Mouse (Mus musculus): ENCODE measurements around the gene Prkacb. TPM values are rescaled to one million over a fixed set of nuclear protein-coding genes. Genes with fewer than 3 reads are reported as not detected.

Gene Prkacb
- polyA plus RNA-seq, 1 experiment, result 4.2 TPM

DNA sequence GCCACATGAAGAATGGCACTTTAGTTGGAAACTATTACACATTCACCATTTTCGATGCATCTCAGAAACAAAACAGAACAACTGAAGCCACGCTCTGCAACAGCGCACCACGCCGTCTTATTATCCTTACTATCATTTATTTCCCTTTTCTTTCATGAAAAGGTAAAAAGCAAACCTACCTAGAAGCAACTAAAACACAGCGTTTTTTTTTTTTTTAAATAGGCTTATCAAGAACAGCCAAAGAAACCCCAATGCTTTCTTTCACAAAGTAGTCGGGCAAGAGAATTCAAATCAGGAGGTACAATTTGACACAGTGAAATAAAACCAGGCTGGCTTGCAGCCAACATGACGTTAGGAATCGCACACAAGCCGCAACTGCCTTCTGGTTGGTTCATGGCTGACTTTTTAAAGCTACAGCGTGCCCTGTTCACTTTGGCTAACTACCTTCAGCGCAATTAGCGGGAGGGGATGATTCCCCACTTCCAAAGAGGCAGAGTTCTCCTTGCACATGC lies 130.6 kb downstream of the Prkacb start:
- Histone ChIP-seq H3K27ac (ENCODE audit: control insufficient read depth, insufficient read depth, low read depth, low read length) (no peak overlapping the region), H3K4me1 (ENCODE audit: control insufficient read depth, insufficient read depth, low read length) (peaks cover 16% of the 10 kb centered on the region), H3K4me3 (ENCODE audit: control insufficient read depth, low read depth, low read length) (no peak overlapping the region), H3K27me3 (ENCODE audit: control insufficient read depth, insufficient read depth, low read length) (peaks cover 8% of the 10 kb centered on the region; the same call in 1 of the 2 replicates), H3K36me3 (ENCODE audit: control insufficient read depth, insufficient read depth, low read length) (no peaks in the 10 kb centered on the region)
- TF ChIP-seq CTCF (IDR thresholded peaks at IDR 0.05; ENCODE audit: control insufficient read depth, insufficient read depth, insufficient replicate concordance, low read depth, low read length) (no peak), POLR2A (IDR thresholded peaks at IDR 0.05; ENCODE audit: control insufficient read depth, low read depth, low read length) (no peak)

DNA sequence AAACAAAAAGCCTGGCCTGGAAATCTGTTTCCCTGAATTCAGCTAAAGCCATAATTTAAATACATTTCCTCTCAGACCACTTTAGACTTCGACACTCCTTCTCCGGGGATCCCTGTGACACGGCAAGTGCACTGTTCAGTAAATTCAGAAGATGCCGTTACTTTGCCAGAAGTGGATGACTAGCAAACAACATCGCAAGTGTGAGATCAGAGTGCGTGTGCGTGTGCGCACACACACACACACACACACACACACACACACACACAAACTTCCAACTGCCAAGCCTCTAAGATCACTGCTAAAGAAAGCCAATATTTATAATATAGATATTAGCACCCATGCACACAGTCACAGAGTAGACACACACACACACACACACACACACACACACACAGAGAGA lies 131.1 kb downstream of the Prkacb start:
- Histone ChIP-seq H3K36me3 (ENCODE audit: control insufficient read depth, insufficient read depth, low read length) (no peaks in the 10 kb centered on the region), H3K27ac (ENCODE audit: control insufficient read depth, insufficient read depth, low read depth, low read length) (no peak overlapping the region), H3K27me3 (ENCODE audit: control insufficient read depth, insufficient read depth, low read length) (peaks cover 8% of the 10 kb centered on the region; the same call in 1 of the 2 replicates), H3K4me3 (ENCODE audit: control insufficient read depth, low read depth, low read length) (no peak overlapping the region), H3K4me1 (ENCODE audit: control insufficient read depth, insufficient read depth, low read length) (peaks cover 16% of the 10 kb centered on the region)
- TF ChIP-seq CTCF (IDR thresholded peaks at IDR 0.05; ENCODE audit: control insufficient read depth, insufficient read depth, insufficient replicate concordance, low read depth, low read length) (no peak), POLR2A (IDR thresholded peaks at IDR 0.05; ENCODE audit: control insufficient read depth, low read depth, low read length) (no peak)

DNA sequence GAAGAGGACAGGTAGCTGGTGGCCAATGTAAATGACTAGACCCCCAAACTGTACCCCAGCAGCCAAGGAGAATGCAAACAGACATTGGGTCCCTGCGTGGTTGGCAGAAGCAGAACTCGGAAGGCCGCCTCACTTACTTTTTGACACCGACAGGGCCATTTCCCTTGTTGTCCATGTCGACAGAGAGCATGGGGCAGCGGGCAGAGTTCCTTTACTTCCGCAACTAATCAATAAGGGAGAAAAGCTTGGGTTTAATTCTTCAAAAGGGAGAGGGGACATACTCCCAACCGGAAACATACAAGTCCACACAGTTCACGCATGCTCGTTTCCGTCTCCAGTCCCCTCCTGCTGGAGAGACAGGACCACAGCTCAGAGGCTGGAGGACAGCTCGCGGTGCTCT lies 132.2 kb downstream of the Prkacb start:
- H3K36me3 ChIP-seq (ENCODE audit: control insufficient read depth, insufficient read depth, low read length), result no peaks in the 10 kb centered on the region
- TF ChIP-seq POLR2A (IDR thresholded peaks at IDR 0.05; ENCODE audit: control insufficient read depth, low read depth, low read length) (no peak), CTCF (IDR thresholded peaks at IDR 0.05; ENCODE audit: control insufficient read depth, insufficient read depth, insufficient replicate concordance, low read depth, low read length) (no peak)
- H3K27ac ChIP-seq (ENCODE audit: control insufficient read depth, insufficient read depth, low read depth, low read length), result no peak overlapping the region
- peaks cover 8% of the 10 kb centered on the region; the same call in 1 of the 2 replicates for H3K27me3 ChIP-seq (ENCODE audit: control insufficient read depth, insufficient read depth, low read length)
- no peak overlapping the region for H3K4me3 ChIP-seq (ENCODE audit: control insufficient read depth, low read depth, low read length)
- peaks cover 16% of the 10 kb centered on the region for H3K4me1 ChIP-seq (ENCODE audit: control insufficient read depth, insufficient read depth, low read length)

GRCm38 (mm10) chr3:146679646-146680045 lies 133.1 kb downstream of the Prkacb start:
- H3K36me3 ChIP-seq (ENCODE audit: control insufficient read depth, insufficient read depth, low read length), result no peaks in the 10 kb centered on the region
- peak overlapping the region; percentile 5; the same call in 1 of the 2 replicates for H3K4me3 ChIP-seq (ENCODE audit: control insufficient read depth, low read depth, low read length)
- peaks cover 8% of the 10 kb centered on the region for H3K4me1 ChIP-seq (ENCODE audit: control insufficient read depth, insufficient read depth, low read length)
- TF ChIP-seq POLR2A (IDR thresholded peaks at IDR 0.05; ENCODE audit: control insufficient read depth, low read depth, low read length) (no peak), CTCF (IDR thresholded peaks at IDR 0.05; ENCODE audit: control insufficient read depth, insufficient read depth, insufficient replicate concordance, low read depth, low read length) (no peak)
- H3K27ac ChIP-seq (ENCODE audit: control insufficient read depth, insufficient read depth, low read depth, low read length), result no peak overlapping the region
- no peaks in the 10 kb centered on the region for H3K27me3 ChIP-seq (ENCODE audit: control insufficient read depth, insufficient read depth, low read length)

Other genes with a start within 250 kb of the Prkacb start
- gene Uox, start 242.6 kb downstream of the Prkacb start, polyA plus RNA-seq (2012; rRNA removed), result 0.11 and 0.75 TPM in 2 replicates
- gene Dnase2b, start 197.4 kb downstream of the Prkacb start, polyA plus RNA-seq (2012; rRNA removed), result not detected in 2 replicates
- 205 and 256 TPM in 2 replicates for gene 4930503B20Rik, start 161.7 kb downstream of the Prkacb start, polyA plus RNA-seq (2012; rRNA removed)
- gene Samd13, start 127.4 kb downstream of the Prkacb start, polyA plus RNA-seq (2012; rRNA removed), result 0.71 TPM in 1 of 2 replicates, not detected in the other
- 22.7 and 24.6 TPM in 2 replicates for gene Ttll7, start 39.4 kb upstream of the Prkacb start, polyA plus RNA-seq (2012; rRNA removed)